Mouse (Mus musculus) hindbrain, embryonic 16.5 days (tissue): ENCODE data around the gene Scn1b. TPM values are rescaled to one million over a fixed set of nuclear protein-coding genes. Genes with fewer than 3 reads are reported as not detected.

ENCODE experiments used
- polyA plus RNA-seq: library from polyadenylated mRNA; unstranded; fragments of >200 nt; fragmentation: Nextera tagmentation; extraction: Ambion mirVana; gene quantifications from 2 replicates; pipeline ENCODE4 v1.2.1, GENCODE M21; 2015

Gene Scn1b
- polyA plus RNA-seq, 1 experiment from 2014 or later: 19.0 TPM

Other genes with a start within 250 kb of the Scn1b start
- 0.26 TPM in 1 of 2 replicates, not detected in the other for gene Cd22, start 246.7 kb downstream of the Scn1b start, polyA plus RNA-seq
- gene Mag, start 212.1 kb downstream of the Scn1b start, polyA plus RNA-seq: 5.3 and 5.8 TPM in 2 replicates
- gene Hamp2, start 202.3 kb downstream of the Scn1b start, polyA plus RNA-seq: 0.44 TPM in 1 of 2 replicates, not detected in the other
- gene Hamp, start 183.0 kb downstream of the Scn1b start, polyA plus RNA-seq: not detected in 2 replicates
- 25.7 and 27.3 TPM in 2 replicates for gene Usf2, start 170.2 kb downstream of the Scn1b start, polyA plus RNA-seq
- 24.1 and 27.8 TPM in 2 replicates for gene Lsr, start 153.5 kb downstream of the Scn1b start, polyA plus RNA-seq
- gene Fam187b, start 153.2 kb downstream of the Scn1b start, polyA plus RNA-seq: 0.63 and 0.82 TPM in 2 replicates
- 24.4 and 32.9 TPM in 2 replicates for gene Fxyd5, start 84.5 kb downstream of the Scn1b start, polyA plus RNA-seq
- 324 and 417 TPM in 2 replicates for gene Fxyd7, start 75.5 kb downstream of the Scn1b start, polyA plus RNA-seq
- 69.4 and 89.9 TPM in 2 replicates for gene Fxyd1, start 69.8 kb downstream of the Scn1b start, polyA plus RNA-seq
- gene Lgi4, start 67.7 kb downstream of the Scn1b start, polyA plus RNA-seq: 0.50 and 0.65 TPM in 2 replicates
- 0.43 and 0.95 TPM in 2 replicates for gene Fxyd3, start 50.3 kb downstream of the Scn1b start, polyA plus RNA-seq
- gene Hpn, start 11.7 kb downstream of the Scn1b start, polyA plus RNA-seq: 0.61 and 0.75 TPM in 2 replicates
- gene Gramd1a, start 28.9 kb upstream of the Scn1b start, polyA plus RNA-seq: 203 and 222 TPM in 2 replicates
- gene Scgb2b2, start 163.5 kb upstream of the Scn1b start, polyA plus RNA-seq: not detected in 2 replicates
- gene Scgb1b2, start 164.8 kb upstream of the Scn1b start, polyA plus RNA-seq: not detected in 2 replicates
- gene Scgb2b3, start 235.1 kb upstream of the Scn1b start, polyA plus RNA-seq: not detected in 2 replicates
- gene Scgb1b3, start 248.6 kb upstream of the Scn1b start, polyA plus RNA-seq: not detected in 2 replicates